Mouse (Mus musculus): ENCODE results near the gene Rgs13.

GRCm38 (mm10) chr1:144152526-144152925 is 24.6 kb downstream of the Rgs13 start:
- TF ChIP-seq CTCF (IDR thresholded peaks at IDR 0.05; ENCODE audit: low read depth, low read length) (no peak), POLR2A (IDR thresholded peaks at IDR 0.05; ENCODE audit: insufficient read depth, low read length) (no peak), EP300 (IDR thresholded peaks at IDR 0.05; ENCODE audit: insufficient read depth, low read depth, low read length) (no peak)

All from ES-Bruce4 (cell line).